Mouse (Mus musculus): ENCODE measurements around the gene Fgr. TPM values are rescaled to one million over a fixed set of nuclear protein-coding genes. Genes with fewer than 3 reads are reported as not detected.

The Fgr gene
- total and polyA plus RNA-seq, 3 experiments = 0.04 to 0.24 (median 0.13) TPM

DNA sequence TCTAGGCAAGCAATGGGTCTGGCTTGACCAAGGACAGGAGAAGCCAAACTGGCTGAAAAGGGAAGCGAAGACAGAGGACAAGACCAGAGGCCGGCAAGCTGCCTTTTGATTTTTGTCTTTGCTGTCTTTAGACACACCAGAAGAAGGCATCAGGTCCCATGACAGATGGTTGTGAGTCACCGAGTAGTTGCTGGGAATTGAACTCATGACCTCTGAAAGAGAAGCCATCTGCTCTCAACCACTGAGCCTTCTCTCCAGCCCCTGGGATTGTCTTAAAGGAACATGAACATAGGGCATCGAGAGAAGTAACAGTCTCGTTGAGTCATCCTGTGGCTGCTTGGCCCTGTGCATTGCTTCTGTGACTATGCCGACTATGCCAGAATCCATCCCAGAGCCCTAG lies 2.3 kb upstream of the Fgr start:
- no peak for DNase-seq (ENCODE audit: extremely low read depth)
- H3K9me3 ChIP-seq (replicated peaks; ENCODE audit: low read length) = no peaks in the 10 kb centered on the region
- H3K4me1 ChIP-seq (ENCODE audit: control insufficient read depth in 1 of 2, insufficient read depth in 2 of 2) = peaks cover 22 to 58% of the 10 kb centered on the region in 2 experiments
- no peaks in the 10 kb centered on the region for H3K79me2 ChIP-seq (replicated peaks; ENCODE audit: control insufficient read depth, extremely low read depth, insufficient read depth, poor library complexity, severe bottlenecking)
- no peak overlapping the region for H3K4me3 ChIP-seq (replicated peaks in 1 of 3; ENCODE audit: low read depth in 2 of 3, low read length in 2 of 3, poor library complexity in 1 of 3)
- in situ Hi-C loops (cut with MboI; ENCODE audit: low pct_ligation_motif_present, low pct_unique_long_range_greater_than_20kb, low sequenced_read_pairs) = no loop called here
- TF ChIP-seq UBTF (IDR thresholded peaks at IDR 0.05; ENCODE audit: low read depth, low read length) (no peak), IRF4 (IDR thresholded peaks at IDR 0.05; ENCODE audit: low read depth, low read length) (0 out of 2 replicates have a peak, but pooled peaks have one; percentile 5), RAD21 (IDR thresholded peaks at IDR 0.05; ENCODE audit: low read depth, low read length) (no peak), MXI1 (IDR thresholded peaks at IDR 0.05; ENCODE audit: low read depth, low read length) (no peak), POLR2A (IDR thresholded peaks at IDR 0.05; ENCODE audit: low read depth, low read length) (no peak), TCF12 (IDR thresholded peaks at IDR 0.05; ENCODE audit: low read depth, low read length) (no peak)
- H3K27ac ChIP-seq (ENCODE audit: insufficient read depth, low read depth) = no peak overlapping the region
- H3K27me3 ChIP-seq (replicated peaks) = no peaks in the 10 kb centered on the region
- H3K9ac ChIP-seq (ENCODE audit: insufficient read depth, low read depth) = no peak overlapping the region
- H3K36me3 ChIP-seq (replicated peaks in 1 of 2; ENCODE audit: control insufficient read depth in 1 of 2, insufficient read depth in 1 of 2, low read length in 1 of 2) = no peaks in the 10 kb centered on the region
- dilution Hi-C loops (cut with MboI; ENCODE audit: extremely low pct_ligation_motif_present, extremely low pct_unique_long_range_greater_than_20kb, low sequenced_read_pairs) = no loop called here
- no peak overlapping the region for H3K4me2 ChIP-seq (ENCODE audit: insufficient read depth, low read depth, poor library complexity, severe bottlenecking)

DNA sequence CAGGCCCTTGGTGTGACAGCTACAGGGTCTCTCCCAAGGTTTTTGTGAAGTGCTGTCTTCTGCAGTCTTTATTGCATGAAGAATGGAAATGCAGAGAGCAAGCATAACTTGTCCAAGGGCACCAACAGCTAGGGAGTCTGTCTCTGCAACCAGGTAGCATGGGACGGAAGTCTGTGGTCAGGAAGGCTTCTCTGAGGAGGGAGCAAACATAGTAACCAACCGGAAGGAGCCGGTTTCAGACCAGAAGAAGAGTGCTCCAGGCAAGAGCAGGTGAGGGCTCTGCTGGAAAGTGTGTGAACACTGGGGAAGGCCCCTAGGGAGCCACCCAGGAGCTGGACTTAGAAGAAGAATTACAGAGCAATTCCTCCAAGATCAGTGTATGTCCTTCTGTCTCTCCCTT lies 1.8 kb upstream of the Fgr start:
- TF ChIP-seq EP300 (IDR thresholded peaks at IDR 0.05; ENCODE audit: low read length) (peak; percentile 60), BHLHE40 (IDR thresholded peaks at IDR 0.05; ENCODE audit: low read depth, low read length) (peak; percentile 48; the same call in 1 of the 2 replicates), ELF1 (IDR thresholded peaks at IDR 0.05; ENCODE audit: low read depth, low read length) (peak; percentile 31; the same call in 1 of the 2 replicates), KAT2A (IDR thresholded peaks at IDR 0.05; ENCODE audit: insufficient replicate concordance, low read length) (no peak), MEF2A (IDR thresholded peaks at IDR 0.05; ENCODE audit: borderline replicate concordance, low read depth, low read length) (peak; percentile 28; the same call in 1 of the 2 replicates), IRF4 (IDR thresholded peaks at IDR 0.05; ENCODE audit: low read depth, low read length) (0 out of 2 replicates have a peak, but pooled peaks have one; percentile 10), JUND (conservative IDR thresholded peaks at IDR 0.05; ENCODE audit: low read depth, low read length) (no peak), MXI1 (IDR thresholded peaks at IDR 0.05; ENCODE audit: low read depth, low read length) (peak; percentile 37; the same call in 1 of the 2 replicates)
- H3K4me1 ChIP-seq (ENCODE audit: control insufficient read depth in 1 of 2, insufficient read depth in 2 of 2) = peaks cover 25 to 63% of the 10 kb centered on the region in 2 experiments
- no peak overlapping the region for H3K4me3 ChIP-seq (replicated peaks in 1 of 3; ENCODE audit: low read depth in 2 of 3, low read length in 2 of 3, poor library complexity in 1 of 3)
- H3K9me3 ChIP-seq (replicated peaks; ENCODE audit: low read length) = no peaks in the 10 kb centered on the region
- no peaks in the 10 kb centered on the region for H3K79me2 ChIP-seq (replicated peaks; ENCODE audit: control insufficient read depth, extremely low read depth, insufficient read depth, poor library complexity, severe bottlenecking)
- H3K27ac ChIP-seq (ENCODE audit: insufficient read depth, low read depth) = no peak overlapping the region
- H3K36me3 ChIP-seq (replicated peaks in 1 of 2; ENCODE audit: control insufficient read depth in 1 of 2, insufficient read depth in 1 of 2, low read length in 1 of 2) = no peaks in the 10 kb centered on the region
- H3K9ac ChIP-seq (ENCODE audit: insufficient read depth, low read depth) = no peak overlapping the region
- dilution Hi-C loops (cut with MboI; ENCODE audit: extremely low pct_ligation_motif_present, extremely low pct_unique_long_range_greater_than_20kb, low sequenced_read_pairs) = no loop called here
- no peak overlapping the region for H3K4me2 ChIP-seq (ENCODE audit: insufficient read depth, low read depth, poor library complexity, severe bottlenecking)
- in situ Hi-C loops (cut with MboI; ENCODE audit: low pct_ligation_motif_present, low pct_unique_long_range_greater_than_20kb, low sequenced_read_pairs) = no loop called here
- DNase-seq (ENCODE audit: extremely low read depth) = peak; percentile 38
- H3K27me3 ChIP-seq (replicated peaks) = no peaks in the 10 kb centered on the region

DNA sequence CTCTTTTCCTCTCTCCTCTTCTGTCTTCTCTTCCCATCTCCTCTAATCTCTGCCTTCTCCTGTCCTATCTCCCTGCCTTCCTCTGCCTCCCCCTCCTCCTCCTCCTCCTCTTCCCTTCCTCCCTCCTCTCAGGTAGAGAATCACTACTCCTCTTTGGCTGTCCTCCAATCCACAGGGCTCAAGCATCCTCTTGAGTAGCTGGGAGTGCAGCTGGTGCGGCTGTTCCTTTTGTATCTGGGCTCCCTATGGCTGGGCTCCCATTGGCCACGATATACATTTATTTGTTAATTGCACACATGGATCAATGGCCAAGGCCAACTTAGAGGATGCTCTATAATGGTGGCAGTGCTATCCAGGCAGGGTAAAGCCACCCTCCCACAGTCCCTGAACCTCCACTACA lies 1.3 kb upstream of the Fgr start:
- in situ Hi-C loops (cut with MboI; ENCODE audit: low pct_ligation_motif_present, low pct_unique_long_range_greater_than_20kb, low sequenced_read_pairs) = no loop called here
- Histone ChIP-seq H3K9me3 (replicated peaks; ENCODE audit: low read length) (no peaks in the 10 kb centered on the region), H3K36me3 (replicated peaks in 1 of 2; ENCODE audit: control insufficient read depth in 1 of 2, insufficient read depth in 1 of 2, low read length in 1 of 2) (no peaks in the 10 kb centered on the region), H3K27me3 (replicated peaks) (no peaks in the 10 kb centered on the region), H3K4me1 (ENCODE audit: control insufficient read depth in 1 of 2, insufficient read depth in 2 of 2) (peaks cover 30 to 68% of the 10 kb centered on the region in 2 experiments), H3K4me2 (ENCODE audit: insufficient read depth, low read depth, poor library complexity, severe bottlenecking) (no peak overlapping the region), H3K27ac (ENCODE audit: insufficient read depth, low read depth) (no peak overlapping the region), H3K4me3 (replicated peaks in 1 of 3; ENCODE audit: low read depth in 2 of 3, low read length in 2 of 3, poor library complexity in 1 of 3) (no peak overlapping the region), H3K79me2 (replicated peaks; ENCODE audit: control insufficient read depth, extremely low read depth, insufficient read depth, poor library complexity, severe bottlenecking) (no peaks in the 10 kb centered on the region), H3K9ac (ENCODE audit: insufficient read depth, low read depth) (no peak overlapping the region)
- DNase-seq (ENCODE audit: extremely low read depth) = no peak
- TF ChIP-seq CTCF (conservative IDR thresholded peaks at IDR 0.05 in 1 of 2, IDR thresholded peaks at IDR 0.05 in 1 of 2; ENCODE audit: low read depth in 2 of 2, low read length in 2 of 2) = no peak
- TF ChIP-seq MXI1 (IDR thresholded peaks at IDR 0.05; ENCODE audit: low read depth, low read length) = no peak
- TF ChIP-seq TBP (conservative IDR thresholded peaks at IDR 0.05; ENCODE audit: low read depth, low read length) = no peak
- TF ChIP-seq PAX5 (IDR thresholded peaks at IDR 0.05; ENCODE audit: low read length) = no peak
- no peak for TF ChIP-seq NRF1 (IDR thresholded peaks at IDR 0.05; ENCODE audit: low read depth, low read length)
- no peak for TF ChIP-seq POLR2A (IDR thresholded peaks at IDR 0.05; ENCODE audit: low read depth, low read length)
- no peak for TF ChIP-seq RAD21 (IDR thresholded peaks at IDR 0.05; ENCODE audit: low read depth, low read length)
- TF ChIP-seq KAT2A (IDR thresholded peaks at IDR 0.05; ENCODE audit: insufficient replicate concordance, low read length) = no peak
- TF ChIP-seq JUN (IDR thresholded peaks at IDR 0.05; ENCODE audit: insufficient read depth, low read depth, low read length) = no peak
- no peak for TF ChIP-seq ELF1 (IDR thresholded peaks at IDR 0.05; ENCODE audit: low read depth, low read length)
- TF ChIP-seq JUND (conservative IDR thresholded peaks at IDR 0.05; ENCODE audit: low read depth, low read length) = no peak
- TF ChIP-seq RCOR1 (conservative IDR thresholded peaks at IDR 0.05; ENCODE audit: low read depth, low read length) = no peak
- dilution Hi-C loops (cut with MboI; ENCODE audit: extremely low pct_ligation_motif_present, extremely low pct_unique_long_range_greater_than_20kb, low sequenced_read_pairs) = no loop called here
